Mouse (Mus musculus) heart, embryonic 16.5 days (tissue): ENCODE data around the gene Gm6164. TPM values are rescaled to one million over a fixed set of nuclear protein-coding genes. Genes with fewer than 3 reads are reported as not detected.
"Not testable (repeated sequence)": the region's sequence is repeated elsewhere in the genome, so short reads cannot be mapped to it uniquely, and the experiment has no call there.

Source experiments
- ATAC-seq: fragments of 200-750 bp; cut with Nextera tagmentation; replicated peaks from 2 replicates; pipeline ENCODE4 v1.8.0; 2017; ENCODE audit warnings: moderate number of reproducible peaks; ENCODE audit not compliant: insufficient read depth, low FRiP score; ENCODE audit errors: extremely low read depth
- H3K27ac ChIP-seq: fragments of 300-500 bp; sonication (generic); 2 replicates; pipeline ENCODE4 v1.5.1; 2014; ENCODE audit warnings: mild to moderate bottlenecking, low read length, control low read depth, moderate library complexity
- H3K27me3 ChIP-seq: fragments of 300-500 bp; sonication (generic); 2 replicates; pipeline ENCODE4 v1.6.1; 2014; ENCODE audit warnings: low read length, mixed read lengths; ENCODE audit not compliant: control insufficient read depth, insufficient read depth
- H3K36me3 ChIP-seq: fragments of 300-500 bp; sonication (generic); 2 replicates; pipeline ENCODE4 v1.6.1; 2014; ENCODE audit not compliant: control insufficient read depth, insufficient read depth
- H3K4me1 ChIP-seq: fragments of 300-500 bp; sonication (generic); 2 replicates; pipeline ENCODE4 v1.6.1; 2014; ENCODE audit warnings: low read length, mixed read lengths; ENCODE audit not compliant: control insufficient read depth, insufficient read depth
- H3K4me2 ChIP-seq: fragments of 300-500 bp; sonication (generic); 2 replicates; pipeline ENCODE4 v1.6.1; 2014; ENCODE audit warnings: low read depth, mild to moderate bottlenecking, control low read depth, low read length
- H3K4me3 ChIP-seq: fragments of 300-500 bp; sonication (generic); 2 replicates; pipeline ENCODE4 v1.5.1; 2014; ENCODE audit warnings: mild to moderate bottlenecking, control low read depth, low read length
- H3K9ac ChIP-seq: fragments of 300-500 bp; sonication (generic); 2 replicates; pipeline ENCODE4 v1.6.1; 2014; ENCODE audit warnings: low read length, control low read depth
- H3K9me3 ChIP-seq: fragments of 300-500 bp; sonication (generic); replicated peaks from 2 replicates; pipeline ENCODE4 v1.6.1; 2016; ENCODE audit warnings: low read length; ENCODE audit not compliant: control insufficient read depth
- WGBS: fragments of 180-500 bp; shearing (Covaris S2); extraction: QIAGEN DNeasy Blood & Tissue Kit; methylation state at CpG from one replicate; pipeline ENCODE4 v1.1.7; 2014; 5-methylcytosine and 5-hydroxymethylcytosine counted together
- polyA plus RNA-seq: library from polyadenylated mRNA; unstranded; fragments of >200 nt; fragmentation: Nextera tagmentation; extraction: Ambion mirVana; gene quantifications from 2 replicates; pipeline ENCODE4 v1.2.1, GENCODE M21; 2015

Gene Gm6164
- polyA plus RNA-seq, result not detected in 2 replicates

- H3K4me1 ChIP-seq, H3K27me3 ChIP-seq, H3K4me2 ChIP-seq, H3K9me3 ChIP-seq, H3K4me3 ChIP-seq, H3K9ac ChIP-seq, H3K36me3 ChIP-seq, ATAC-seq, H3K27ac ChIP-seq: not testable (repeated sequence)
- WGBS, result no CpG with 5 or more reads among the region's 2 CpGs
These were observed at the start of gene Gm6164 for GRCm38 (mm10) chr7:20205507-20205906. TSS of gene Gm6164 (minus strand) at chr7:20205607.

GRCm38 (mm10) chr7:20233728-20234127, 28.3 kb upstream of the Gm6164 start, which contains the start of gene Gm4498:
TSS of gene Gm4498 (minus strand) at chr7:20233828.
- not testable (repeated sequence) for H3K36me3 ChIP-seq, H3K4me1 ChIP-seq, H3K4me2 ChIP-seq, H3K9me3 ChIP-seq, H3K9ac ChIP-seq, H3K4me3 ChIP-seq, ATAC-seq, H3K27me3 ChIP-seq, H3K27ac ChIP-seq
- no CpG with 5 or more reads among the region's 2 CpGs for WGBS

GRCm38 (mm10) chr7:20193410-20193809, 12.0 kb downstream of the Gm6164 start, which contains the start of gene Vmn1r95:
TSS of gene Vmn1r95 (plus strand) at chr7:20193710.
- H3K9ac ChIP-seq, H3K4me3 ChIP-seq, H3K9me3 ChIP-seq, H3K4me1 ChIP-seq, H3K4me2 ChIP-seq, ATAC-seq, H3K36me3 ChIP-seq, H3K27ac ChIP-seq, H3K27me3 ChIP-seq: not testable (repeated sequence)
- WGBS, result no CpG with 5 or more reads among the region's 3 CpGs

- not testable (repeated sequence) for H3K27me3 ChIP-seq, H3K36me3 ChIP-seq, H3K9ac ChIP-seq, H3K27ac ChIP-seq, H3K9me3 ChIP-seq, H3K4me3 ChIP-seq, ATAC-seq, H3K4me1 ChIP-seq, H3K4me2 ChIP-seq
- WGBS, result no CpG with 5 or more reads among the region's 3 CpGs
These were observed 37.1 kb downstream of the Gm6164 start, which contains the start of gene Vmn1r94 for GRCm38 (mm10) chr7:20168277-20168676. TSS of gene Vmn1r94 (minus strand) at chr7:20168377.

Other genes with a start within 250 kb of the Gm6164 start
- gene Ceacam20, start 240.2 kb downstream of the Gm6164 start, polyA plus RNA-seq, result 0.11 TPM in 1 of 2 replicates, not detected in the other
- 0.04 TPM in 1 of 2 replicates, not detected in the other for gene Nlrp9b, start 214.1 kb downstream of the Gm6164 start, polyA plus RNA-seq
- not detected in 2 replicates for gene Vmn1r91, start 105.9 kb downstream of the Gm6164 start, polyA plus RNA-seq
- gene Gm16442, start 83.0 kb downstream of the Gm6164 start, polyA plus RNA-seq, result not detected in 2 replicates
- not detected in 2 replicates for gene Vmn1r93, start 66.5 kb downstream of the Gm6164 start, polyA plus RNA-seq
- not detected in 2 replicates for gene Vmn1r94, start 37.2 kb downstream of the Gm6164 start, polyA plus RNA-seq
- not detected in 2 replicates for gene Vmn1r95, start 11.9 kb downstream of the Gm6164 start, polyA plus RNA-seq
- gene Gm4498, start 28.2 kb upstream of the Gm6164 start, polyA plus RNA-seq, result not detected in 2 replicates
- not detected in 2 replicates for gene Gm5890, start 57.2 kb upstream of the Gm6164 start, polyA plus RNA-seq
- not detected in 2 replicates for gene Gm4133, start 128.5 kb upstream of the Gm6164 start, polyA plus RNA-seq
- not detected in 2 replicates for gene Gm5728, start 169.8 kb upstream of the Gm6164 start, polyA plus RNA-seq
- gene Vmn1r100, start 212.3 kb upstream of the Gm6164 start, polyA plus RNA-seq, result not detected in 2 replicates
- not detected in 2 replicates for gene Vmn1r101, start 237.0 kb upstream of the Gm6164 start, polyA plus RNA-seq